Mouse (Mus musculus) myocyte (in vitro differentiated cells): ENCODE measurements around the gene Pacsin2. TPM values are rescaled to one million over a fixed set of nuclear protein-coding genes. Genes with fewer than 3 reads are reported as not detected.
"Not testable (repeated sequence)": the region's sequence is repeated elsewhere in the genome, so short reads cannot be mapped to it uniquely, and the experiment has no call there.

Source experiments
- H3K27me3 ChIP-seq: one replicate; pipeline ENCODE4 v1.6.1; 2011; ENCODE audit not compliant: control insufficient read depth, insufficient read depth, insufficient read length
- H3K36me3 ChIP-seq: one replicate; pipeline ENCODE4 v1.6.1; 2011; ENCODE audit not compliant: control insufficient read depth, insufficient read depth
- H3K4me2 ChIP-seq: one replicate; pipeline ENCODE4 v1.6.1; 2011; ENCODE audit warnings: low read depth, control low read depth
- H3K4me3 ChIP-seq: one replicate; pipeline ENCODE4 v1.5.1; 2011; ENCODE audit warnings: mild to moderate bottlenecking, control low read depth, moderate library complexity
- H3K79me2 ChIP-seq: one replicate; pipeline ENCODE4 v1.6.1; 2011; ENCODE audit not compliant: control insufficient read depth, insufficient read depth
- H3ac ChIP-seq: one replicate; pipeline ENCODE4 v1.6.1; 2011; ENCODE audit not compliant: control insufficient read depth, insufficient read length
- CEBPB ChIP-seq: IDR thresholded peaks from 2 replicates; pipeline ENCODE4 v1.6.1; 2011; ENCODE audit warnings: mild to moderate bottlenecking, moderate library complexity; ENCODE audit not compliant: poor library complexity, insufficient read depth, severe bottlenecking
- E2F4 ChIP-seq: IDR thresholded peaks from one replicate; pipeline ENCODE4 v1.6.1; 2011; ENCODE audit warnings: mild to moderate bottlenecking, control low read depth, moderate library complexity; ENCODE audit not compliant: insufficient read depth
- MAX ChIP-seq: IDR thresholded peaks from one replicate; pipeline ENCODE4 v1.6.1; 2011; ENCODE audit warnings: low read depth, mild to moderate bottlenecking, control low read depth
- MYOD1 ChIP-seq, 3 experiments: IDR thresholded peaks; one replicate each; pipeline ENCODE4 v1.6.1; 2011; ENCODE audit warnings: control low read depth in 2 of 3, low read depth in 2 of 3, mild to moderate bottlenecking in 2 of 3, moderate library complexity in 1 of 3; ENCODE audit not compliant: insufficient read length in 2 of 3, control insufficient read depth in 1 of 3
- MYOG ChIP-seq, 3 experiments: IDR thresholded peaks; one replicate each; pipeline ENCODE4 v1.6.1; 2011; ENCODE audit warnings: control low read depth in 2 of 3, low read depth in 2 of 3, mild to moderate bottlenecking in 2 of 3; ENCODE audit not compliant: insufficient read length in 2 of 3, control insufficient read depth in 1 of 3, insufficient read depth in 1 of 3
- POLR2A ChIP-seq: IDR thresholded peaks from one replicate; pipeline ENCODE4 v1.6.1; 2011; ENCODE audit warnings: low read depth, mild to moderate bottlenecking, control low read depth, moderate library complexity; ENCODE audit not compliant: insufficient read length
- POLR2AphosphoS2 ChIP-seq: IDR thresholded peaks from one replicate; pipeline ENCODE4 v1.6.1; 2011; ENCODE audit warnings: low read depth, control low read depth; ENCODE audit not compliant: insufficient read length
- REST ChIP-seq: IDR thresholded peaks from one replicate; pipeline ENCODE4 v1.6.1; 2011; ENCODE audit warnings: mild to moderate bottlenecking, control low read depth, moderate library complexity; ENCODE audit not compliant: insufficient read depth, insufficient read length
- SRF ChIP-seq: IDR thresholded peaks from one replicate; pipeline ENCODE4 v1.6.1; 2011; ENCODE audit warnings: low read depth; ENCODE audit not compliant: control insufficient read depth, insufficient read length
- TCF12 ChIP-seq: IDR thresholded peaks from one replicate; pipeline ENCODE4 v1.6.1; 2011; ENCODE audit warnings: mild to moderate bottlenecking, control low read depth; ENCODE audit not compliant: poor library complexity, insufficient read depth, severe bottlenecking
- TCF3 ChIP-seq: IDR thresholded peaks from one replicate; pipeline ENCODE4 v1.6.1; 2011; ENCODE audit warnings: low read depth, control low read depth; ENCODE audit not compliant: insufficient read length
- USF1 ChIP-seq: IDR thresholded peaks from one replicate; pipeline ENCODE4 v1.6.1; 2011; ENCODE audit warnings: low read depth, mild to moderate bottlenecking, control low read depth, moderate library complexity
- polyA plus RNA-seq: library from polyadenylated mRNA; unstranded; fragments of >200 nt; fragmentation: generic; extraction: Trizol; gene quantifications from one replicate; pipeline ENCODE4 v1.2.1, GENCODE M21; 2012; ENCODE audit warnings: missing spikeins

The Pacsin2 gene
- polyA plus RNA-seq, 1 experiment: 122 TPM

GRCm38 (mm10) chr15:83368261-83368660, 96.1 kb downstream of the Pacsin2 start:
- TF ChIP-seq MYOD1 (IDR thresholded peaks at IDR 0.05; ENCODE audit: control insufficient read depth in 1 of 3, insufficient read length in 2 of 3, low read depth in 2 of 3): no peak
- no peak for TF ChIP-seq REST
- no peak for TF ChIP-seq POLR2A
- no peak for TF ChIP-seq TCF12
- no peak for TF ChIP-seq MYOG (IDR thresholded peaks at IDR 0.05; ENCODE audit: control insufficient read depth in 1 of 3, insufficient read depth in 1 of 3, insufficient read length in 2 of 3, low read depth in 2 of 3)
- TF ChIP-seq CEBPB: no peak
- no peak for TF ChIP-seq USF1
- no peak for TF ChIP-seq POLR2AphosphoS2
- no peak for TF ChIP-seq TCF3
- no peak for TF ChIP-seq E2F4
- no peak for TF ChIP-seq SRF
- TF ChIP-seq MAX: no peak
- Histone ChIP-seq H3K79me2 (no peaks in the 10 kb centered on the region), H3K4me2 (no peak overlapping the region), H3K27me3 (no peaks in the 10 kb centered on the region), H3ac (no peak overlapping the region), H3K36me3 (peaks cover 7% of the 10 kb centered on the region), H3K4me3 (no peak overlapping the region)

DNA sequence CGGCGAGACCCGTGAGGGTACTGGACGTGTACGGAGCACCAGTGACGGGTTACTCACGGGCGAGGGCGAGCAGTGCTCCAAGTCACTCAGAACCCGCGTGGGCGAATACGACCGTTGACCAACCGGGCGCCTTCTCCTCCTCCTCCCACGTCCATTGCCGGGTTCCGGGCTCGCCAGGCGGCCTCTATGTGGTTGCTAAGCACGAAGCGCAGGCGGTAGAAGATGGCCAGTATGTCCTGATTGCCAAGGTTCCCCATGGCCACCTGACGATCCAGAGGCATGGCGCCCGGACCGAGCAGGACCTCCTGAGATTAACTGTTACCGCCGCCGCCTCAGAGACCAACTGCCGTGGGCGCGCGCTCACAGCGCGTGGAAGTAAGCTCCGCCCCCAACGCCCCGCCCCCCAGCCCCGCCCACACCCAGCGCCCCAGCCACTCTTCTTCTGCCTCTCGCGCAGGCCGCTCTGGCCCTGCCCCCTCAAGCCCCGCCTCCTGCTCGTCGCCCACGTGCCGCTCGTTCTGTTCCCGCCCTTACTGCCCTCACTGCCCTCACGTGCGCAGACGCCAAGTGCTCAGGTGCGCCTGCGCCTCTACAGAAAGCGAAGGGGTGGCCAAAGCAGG, 97.4 kb downstream of the Pacsin2 start:
- no peak for TF ChIP-seq CEBPB
- no peak for TF ChIP-seq MYOG (IDR thresholded peaks at IDR 0.05; ENCODE audit: control insufficient read depth in 1 of 3, insufficient read depth in 1 of 3, insufficient read length in 2 of 3, low read depth in 2 of 3)
- no peak for TF ChIP-seq REST
- no peak for TF ChIP-seq MYOD1 (IDR thresholded peaks at IDR 0.05; ENCODE audit: control insufficient read depth in 1 of 3, insufficient read length in 2 of 3, low read depth in 2 of 3)
- no peak for TF ChIP-seq POLR2A
- no peak for TF ChIP-seq POLR2AphosphoS2
- no peak for TF ChIP-seq TCF12
- TF ChIP-seq TCF3: no peak
- no peak for TF ChIP-seq USF1
- TF ChIP-seq SRF: no peak
- TF ChIP-seq E2F4: no peak
- no peak for TF ChIP-seq MAX
- no peaks in the 10 kb centered on the region for H3K36me3 ChIP-seq
- no peaks in the 10 kb centered on the region for H3K79me2 ChIP-seq

DNA sequence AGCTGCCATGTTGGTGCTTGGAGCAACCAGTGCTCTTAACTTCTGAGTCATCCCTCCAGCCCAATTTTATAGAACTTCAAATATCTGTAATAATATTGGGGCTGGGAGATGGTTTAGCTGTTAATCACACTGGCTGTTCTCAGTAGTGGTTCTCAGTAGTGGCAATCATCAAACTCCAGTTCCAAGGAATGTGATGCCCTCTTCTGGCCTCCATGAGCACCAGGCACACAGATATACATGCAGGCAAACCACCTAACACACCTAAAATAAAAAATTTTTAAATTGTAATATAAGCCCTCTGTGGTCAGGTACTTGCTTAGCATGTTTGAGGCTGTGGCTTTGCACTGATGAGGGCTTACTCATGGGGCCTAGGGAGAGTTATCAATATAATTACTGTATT, 98.7 kb downstream of the Pacsin2 start:
- TF ChIP-seq USF1: no peak
- TF ChIP-seq POLR2A: no peak
- TF ChIP-seq TCF3: no peak
- no peak for TF ChIP-seq CEBPB
- no peak for TF ChIP-seq E2F4
- no peak for TF ChIP-seq POLR2AphosphoS2
- TF ChIP-seq MAX: no peak
- TF ChIP-seq MYOG (IDR thresholded peaks at IDR 0.05; ENCODE audit: control insufficient read depth in 1 of 3, insufficient read depth in 1 of 3, insufficient read length in 2 of 3, low read depth in 2 of 3): no peak
- TF ChIP-seq TCF12: no peak
- TF ChIP-seq MYOD1 (IDR thresholded peaks at IDR 0.05; ENCODE audit: control insufficient read depth in 1 of 3, insufficient read length in 2 of 3, low read depth in 2 of 3): no peak
- Histone ChIP-seq H3K36me3 (no peaks in the 10 kb centered on the region), H3K79me2 (no peaks in the 10 kb centered on the region), H3K27me3 (no peaks in the 10 kb centered on the region), H3ac (no peak overlapping the region), H3K4me3 (no peak overlapping the region), H3K4me2 (no peak overlapping the region)

More for the DNA sequence above, 97.4 kb downstream of the Pacsin2 start:
- Histone ChIP-seq H3ac (no peak overlapping the region), H3K27me3 (no peaks in the 10 kb centered on the region), H3K4me2 (no peak overlapping the region), H3K4me3 (no peak overlapping the region)

DNA sequence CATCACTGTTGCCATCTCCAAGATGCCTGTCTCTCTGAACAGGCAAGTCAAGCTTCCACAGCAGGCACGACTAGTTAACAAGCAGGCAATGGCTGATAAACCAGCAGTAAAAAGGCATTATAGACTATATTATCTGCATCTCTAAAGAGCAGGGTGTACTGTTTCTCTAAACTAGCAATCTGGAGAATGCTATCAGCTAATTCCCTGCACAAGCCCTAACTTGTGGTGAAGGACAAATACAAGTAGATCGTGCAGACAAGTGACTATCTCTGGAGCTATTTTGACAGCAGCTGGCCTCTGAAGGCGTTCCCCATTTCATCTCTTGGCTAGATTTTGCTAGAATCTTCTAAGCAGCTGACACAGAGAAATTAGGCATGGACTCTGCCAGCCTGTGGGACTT, 100.2 kb downstream of the Pacsin2 start:
- Histone ChIP-seq H3K79me2 (no peaks in the 10 kb centered on the region), H3K4me3 (no peak overlapping the region), H3ac (no peak overlapping the region), H3K4me2 (no peak overlapping the region), H3K36me3 (no peaks in the 10 kb centered on the region), H3K27me3 (no peaks in the 10 kb centered on the region)
- TF ChIP-seq MYOG (IDR thresholded peaks at IDR 0.05; ENCODE audit: control insufficient read depth in 1 of 3, insufficient read depth in 1 of 3, insufficient read length in 2 of 3, low read depth in 2 of 3): peak in 1 of 3 experiments; percentile 78
- peak in 1 of 3 experiments; percentile 31 for TF ChIP-seq MYOD1 (IDR thresholded peaks at IDR 0.05; ENCODE audit: control insufficient read depth in 1 of 3, insufficient read length in 2 of 3, low read depth in 2 of 3)
- no peak for TF ChIP-seq SRF

- not testable (repeated sequence) for H3ac ChIP-seq, H3K4me2 ChIP-seq, H3K27me3 ChIP-seq, H3K36me3 ChIP-seq, H3K4me3 ChIP-seq, H3K79me2 ChIP-seq
These were observed 101.6 kb downstream of the Pacsin2 start for GRCm38 (mm10) chr15:83362813-83363212.

DNA sequence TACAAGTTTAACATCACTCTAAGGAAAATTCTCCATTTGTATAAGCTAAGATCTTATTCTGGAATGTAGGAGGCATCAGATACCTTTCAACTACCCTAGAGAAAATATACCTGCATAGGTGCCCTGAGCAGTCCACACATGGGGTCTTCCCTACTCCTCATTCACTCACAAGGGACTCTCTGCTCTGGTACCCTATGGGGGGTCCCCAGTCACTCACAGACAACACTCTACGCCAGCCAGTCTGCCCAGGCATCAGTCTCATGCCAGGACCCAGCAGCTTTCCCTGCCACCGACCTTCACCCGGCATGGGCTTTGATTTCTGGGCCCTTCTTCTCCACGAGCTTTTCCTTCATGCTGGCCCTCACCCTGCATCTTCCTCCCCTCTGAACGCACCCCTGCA, 103.5 kb downstream of the Pacsin2 start:
- H3K4me2 ChIP-seq, H3K4me3 ChIP-seq, H3ac ChIP-seq, H3K27me3 ChIP-seq, H3K36me3 ChIP-seq, H3K79me2 ChIP-seq: not testable (repeated sequence)
